Mouse (Mus musculus) spleen, postnatal 36 days (tissue): ENCODE results near the gene Gm20449.
"Not testable (repeated sequence)": the region's sequence is repeated elsewhere in the genome, so short reads cannot be mapped to it uniquely, and the experiment has no call there.

Experiments
- DNase-seq, 2 experiments: peaks; one replicate each; pipeline ENCODE4 v3.0.0; 2022; ENCODE audit warnings: low spot score in 2 of 2, mixed read lengths in 1 of 2

Gene Gm20449

GRCm38 (mm10) chr7:41499389-41500049 lies at the start of gene Gm20449, which contains the start of gene AW146154:
Gene Gm20449 (minus strand): TSS chr7:41499417.
Gene AW146154 (minus strand): TSS chr7:41499890.
- DNase-seq, result peak; percentile 98

DNA sequence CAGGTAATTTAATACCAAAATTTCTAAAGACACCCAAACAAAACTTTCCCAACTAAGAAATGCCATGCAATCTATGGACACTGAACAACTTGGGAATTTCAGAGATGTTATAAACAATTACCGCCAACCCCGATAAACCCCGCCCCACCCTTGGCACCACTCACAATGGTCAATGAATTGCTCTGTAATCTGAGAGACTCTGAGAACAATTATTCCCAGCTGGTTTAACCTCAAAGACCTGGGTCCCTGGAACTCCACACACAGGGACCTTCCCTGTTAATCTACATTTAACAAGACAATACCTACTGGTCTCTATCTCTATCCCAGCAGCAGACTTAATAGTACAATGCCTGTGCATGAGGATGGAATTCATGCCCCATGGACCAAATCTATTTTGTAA lies 13.5 kb upstream of the Gm20449 start:
- DNase-seq, result no peak

GRCm38 (mm10) chr7:41512207-41512606 lies 13.0 kb upstream of the Gm20449 start:
- DNase-seq, result no peak

- DNase-seq, result no peak
Measured at GRCm38 (mm10) chr7:41502402-41502801, 3.2 kb upstream of the Gm20449 start.

- peak; percentile 68 to 73 for DNase-seq
Measured at GRCm38 (mm10) chr7:41500151-41500934, 1.1 kb upstream of the Gm20449 start.

GRCm38 (mm10) chr7:41499018-41499388 lies 214 bp downstream of the Gm20449 start:
- DNase-seq, result not testable (repeated sequence)

DNA sequence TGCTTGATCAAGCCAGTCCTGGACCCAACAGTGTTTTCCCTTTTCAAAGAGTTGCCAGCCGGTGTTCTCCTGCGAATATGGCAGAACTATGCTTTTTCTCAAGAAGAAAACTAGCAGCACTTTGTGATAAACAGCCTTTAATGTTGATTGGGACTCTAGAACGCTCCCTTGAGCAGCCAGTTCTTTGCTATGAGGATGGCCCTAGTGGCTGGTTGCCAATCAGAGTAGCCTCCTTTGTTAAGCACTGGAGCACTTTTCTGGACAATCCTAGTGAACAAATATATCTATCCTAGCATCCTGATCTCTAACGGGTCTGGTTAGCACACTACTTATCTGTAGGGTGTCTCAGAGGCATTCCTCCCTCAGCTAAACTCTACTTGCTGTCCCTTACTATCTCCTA lies 753 bp downstream of the Gm20449 start:
- not testable (repeated sequence) for DNase-seq

DNA sequence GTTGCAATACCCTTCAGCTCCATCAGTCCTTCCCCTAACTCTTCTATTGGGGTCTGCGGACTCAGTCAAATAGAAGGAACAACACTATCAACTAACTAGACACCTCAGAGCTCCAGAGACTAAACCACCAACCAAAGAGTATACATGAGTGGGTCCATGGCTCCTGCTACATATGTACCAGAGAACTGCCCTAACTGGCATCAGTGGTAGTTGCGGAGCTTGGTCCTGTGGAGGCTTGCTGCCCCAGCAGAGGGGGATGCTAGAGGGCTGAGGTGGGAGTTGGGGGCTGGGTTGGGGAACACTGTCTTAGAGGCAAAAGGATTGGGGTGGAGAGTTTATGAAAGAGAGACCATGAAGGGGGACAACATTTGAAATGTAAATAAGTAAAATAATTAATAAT lies 1.3 kb downstream of the Gm20449 start:
- no peak for DNase-seq

DNA sequence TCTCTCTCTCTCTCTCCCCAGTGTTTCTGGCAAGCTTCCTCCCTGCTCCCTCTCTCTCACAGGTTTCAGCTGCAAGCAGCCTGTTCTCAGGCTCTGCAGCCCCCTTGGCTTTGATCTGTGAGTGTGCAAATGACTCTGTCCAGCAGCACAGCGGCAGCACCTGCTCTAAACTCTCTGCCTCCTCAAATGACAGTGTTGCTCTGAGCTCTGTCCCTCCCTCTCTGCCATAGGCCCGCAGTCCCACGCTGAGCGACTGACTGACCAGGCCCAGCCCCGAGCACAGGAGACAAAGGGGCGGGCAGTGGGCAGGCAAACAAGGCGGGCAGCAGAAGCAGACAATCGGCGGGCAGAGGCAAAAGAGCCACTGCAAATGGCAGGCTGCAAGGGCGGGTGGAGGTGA lies 47.4 kb downstream of the Gm20449 start:
- DNase-seq, result no peak

GRCm38 (mm10) chr7:41448596-41448995 lies 50.6 kb downstream of the Gm20449 start, which contains the start of gene Vmn2r57:
Gene Vmn2r57 (minus strand): TSS chr7:41448696.
- not testable (repeated sequence) for DNase-seq

DNA sequence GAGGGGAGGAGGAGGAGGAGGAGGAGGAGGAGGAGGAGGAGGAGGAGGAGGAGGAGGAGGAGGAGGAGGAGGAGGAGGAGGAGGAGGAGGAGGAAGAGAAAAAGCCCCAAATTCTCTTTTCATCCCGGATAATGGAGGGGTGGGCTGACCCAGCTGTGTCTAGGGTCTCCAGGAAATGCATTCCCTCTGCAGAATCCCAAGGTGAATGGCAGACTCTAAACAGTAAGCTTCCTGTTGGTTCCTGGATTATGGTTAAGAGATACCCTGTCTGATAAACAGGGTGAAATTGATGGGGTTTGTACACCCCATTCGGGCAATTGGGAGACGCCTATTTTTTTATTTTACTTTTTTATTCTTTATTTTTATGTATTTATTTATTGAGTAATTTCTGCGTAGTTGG lies 105.1 kb downstream of the Gm20449 start:
- DNase-seq, result no peak

GRCm38 (mm10) chr7:41393048-41393971 lies 105.9 kb downstream of the Gm20449 start, which contains the start of gene AI987944:
Gene AI987944 (minus strand): TSS chr7:41393379.
- DNase-seq, result peak; percentile 82 to 84
